Mouse (Mus musculus) E14TG2a.4 (cell line): ENCODE data around the gene Acy3.

ENCODE experiments used
- CTCF ChIP-seq: conservative IDR thresholded peaks from 2 replicates; pipeline ENCODE4 v1.5.1; 2014; ENCODE audit warnings: low read length
- NANOG ChIP-seq: IDR thresholded peaks from 2 replicates; pipeline ENCODE4 v1.6.1; 2014; ENCODE audit warnings: borderline replicate concordance, low read length, mixed read lengths
- POU5F1 ChIP-seq: IDR thresholded peaks from 2 replicates; pipeline ENCODE4 v1.6.1; 2014; ENCODE audit warnings: low read length, borderline replicate concordance

DNA sequence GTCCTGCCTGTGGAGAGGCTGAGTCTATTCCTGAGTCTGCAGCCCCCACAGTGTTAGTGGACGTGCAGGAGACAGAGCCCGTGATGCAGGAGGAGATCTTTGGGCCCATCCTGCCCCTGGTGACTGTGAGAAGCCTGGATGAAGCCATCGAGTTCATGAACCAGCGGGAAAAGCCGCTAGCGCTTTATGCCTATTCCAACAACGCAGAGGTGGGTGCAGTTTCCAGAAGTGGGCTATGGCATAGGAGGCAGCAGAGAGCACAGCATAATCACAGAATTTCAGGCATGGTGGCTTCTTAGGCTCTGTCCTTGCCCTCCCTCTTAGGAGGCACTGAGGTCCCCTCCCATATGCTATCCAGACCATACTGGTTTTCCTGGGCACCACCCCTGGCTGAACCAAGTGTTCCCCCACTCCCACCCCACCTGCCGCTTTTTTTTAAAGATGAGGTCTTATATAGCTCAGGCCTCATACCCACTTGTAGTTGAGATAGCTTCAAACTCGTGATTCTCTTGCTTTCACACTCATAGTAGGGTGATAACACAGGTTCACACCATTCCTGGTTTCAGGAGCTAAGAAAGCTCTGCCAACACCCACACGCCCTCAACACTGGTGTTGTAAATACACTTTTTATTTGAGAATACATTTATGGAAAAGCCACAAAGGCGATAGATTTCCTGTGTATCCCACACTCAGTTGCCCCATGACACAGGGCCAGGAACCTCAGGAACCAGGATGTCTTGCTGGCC, 19.9 kb upstream of the Acy3 start:
- TF ChIP-seq CTCF (no peak; the same call in 1 of the 2 replicates), NANOG (no peak), POU5F1 (no peak)
